Mouse (Mus musculus) layer of hippocampus, postnatal 10 days (tissue): ENCODE results near the gene Rimbp3. TPM values are rescaled to one million over a fixed set of nuclear protein-coding genes. Genes with fewer than 3 reads are reported as not detected.
"Not testable (repeated sequence)": the region's sequence is repeated elsewhere in the genome, so short reads cannot be mapped to it uniquely, and the experiment has no call there.

Experiments
- DNase-seq, 2 experiments: peaks; one replicate each; pipeline ENCODE4 v3.0.0; 2021; ENCODE audit warnings: low spot score in 2 of 2
- long read RNA-seq: library from polyadenylated mRNA; stranded (forward); transcript quantifications from one replicate; pipeline ENCODE4 v2.0.0, GENCODE M21; 2023
- total RNA-seq, 2 experiments: library from RNA; stranded (reverse); gene quantifications; 2 replicates each; pipeline ENCODE4 v1.2.3; 2021

Rimbp3 gene
- 1 to 10 TPM; 2.7 to 2.9 TPM for total RNA-seq
- long read RNA-seq, full-length matches to known transcripts, result 1 of 1 reads
- long read RNA-seq, partial matches to known transcripts, result 0 of 1 reads
- long read RNA-seq, other reads (novel, unspliced or antisense), result 0 of 1 reads

DNA sequence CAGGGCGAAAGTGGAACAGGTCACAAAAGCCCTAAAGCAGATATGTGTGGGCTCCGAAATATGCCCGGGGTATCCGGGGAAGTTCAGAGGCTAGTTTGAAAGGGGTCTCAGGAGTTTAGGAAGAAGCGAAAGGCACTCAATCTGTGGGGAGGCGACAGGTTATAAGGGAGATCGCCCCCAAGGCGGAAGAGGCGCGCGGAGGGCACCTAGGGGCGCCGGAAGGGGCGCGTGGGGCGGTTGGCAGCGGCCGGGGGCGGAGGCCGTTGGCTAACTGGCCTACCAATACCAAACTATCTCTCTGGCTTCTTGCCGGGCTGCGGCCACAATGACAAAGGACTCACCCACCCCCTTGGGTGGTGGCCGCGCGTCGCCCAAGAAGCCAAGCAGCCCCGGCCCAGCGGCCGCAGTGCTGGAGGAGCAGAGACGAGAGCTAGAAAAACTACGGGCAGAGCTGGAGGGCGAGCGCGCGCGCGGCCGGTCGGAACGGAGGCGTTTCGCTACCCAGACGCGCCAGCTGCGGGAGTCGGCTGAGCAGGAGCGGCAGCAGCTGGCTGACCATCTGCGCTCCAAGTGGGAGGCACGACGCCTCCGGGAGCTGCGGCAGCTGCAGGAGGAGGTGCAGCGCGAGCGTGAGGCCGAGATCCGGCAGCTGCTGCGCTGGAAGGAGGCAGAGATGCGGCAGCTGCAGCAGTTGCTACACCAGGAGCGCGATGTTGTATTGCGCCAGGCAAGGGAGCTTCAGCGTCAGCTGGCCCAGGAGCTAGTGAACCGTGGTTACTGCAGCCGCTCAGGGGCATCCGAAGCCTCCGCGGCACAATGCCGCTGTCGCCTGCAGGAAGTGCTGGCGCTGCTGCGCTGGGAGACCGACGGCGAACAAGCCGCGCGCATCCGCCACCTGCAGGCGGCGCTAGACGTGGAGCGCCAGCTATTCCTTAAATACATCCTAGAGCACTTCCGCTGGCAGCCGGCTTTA, at the start of gene Rimbp3:
Gene Rimbp3, plus strand, starts transcription at position 215 of the 973 bp plus-strand sequence.
- DNase-seq, result peak; percentile 89 to 92

DNA sequence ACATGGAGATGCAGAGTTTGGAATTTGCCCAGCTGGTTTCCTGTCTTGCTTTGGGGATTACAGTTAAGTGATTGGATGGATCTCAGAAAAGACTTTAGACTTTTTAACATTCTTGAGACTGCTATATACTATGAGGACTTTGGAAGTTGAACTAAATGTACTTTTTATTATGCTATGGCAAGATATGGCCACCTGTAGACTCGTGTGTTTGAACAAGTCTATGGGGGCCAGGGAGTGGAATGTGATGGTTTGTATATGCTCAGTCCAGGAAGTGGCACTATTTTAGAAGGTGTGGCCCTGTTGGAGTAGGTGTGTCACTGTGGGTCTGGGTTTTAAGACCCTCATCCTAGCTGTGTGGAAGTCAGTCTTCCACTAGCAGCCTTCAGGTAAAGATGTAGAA, 42.9 kb upstream of the Rimbp3 start:
- DNase-seq, result not testable (repeated sequence)

DNA sequence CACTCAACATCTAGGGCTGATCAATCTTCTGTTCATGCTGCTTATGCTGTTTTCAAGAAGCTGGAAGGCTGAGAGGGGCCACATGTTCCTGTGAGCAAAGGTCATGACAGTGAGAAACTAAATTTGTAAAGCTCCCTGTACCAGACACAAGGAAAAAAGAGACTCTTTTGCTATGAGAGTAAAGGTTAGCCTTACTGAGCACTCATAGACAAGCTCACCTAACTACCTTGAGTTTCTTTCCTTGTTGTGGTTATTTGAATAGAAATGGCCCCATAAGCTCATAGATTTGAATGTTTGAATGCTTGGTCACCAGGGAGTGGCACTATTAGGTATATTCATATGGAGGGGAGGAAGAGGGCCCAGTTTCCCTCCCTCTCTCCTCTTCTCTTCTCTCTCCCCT, 41.2 kb upstream of the Rimbp3 start:
- no peak for DNase-seq

DNA sequence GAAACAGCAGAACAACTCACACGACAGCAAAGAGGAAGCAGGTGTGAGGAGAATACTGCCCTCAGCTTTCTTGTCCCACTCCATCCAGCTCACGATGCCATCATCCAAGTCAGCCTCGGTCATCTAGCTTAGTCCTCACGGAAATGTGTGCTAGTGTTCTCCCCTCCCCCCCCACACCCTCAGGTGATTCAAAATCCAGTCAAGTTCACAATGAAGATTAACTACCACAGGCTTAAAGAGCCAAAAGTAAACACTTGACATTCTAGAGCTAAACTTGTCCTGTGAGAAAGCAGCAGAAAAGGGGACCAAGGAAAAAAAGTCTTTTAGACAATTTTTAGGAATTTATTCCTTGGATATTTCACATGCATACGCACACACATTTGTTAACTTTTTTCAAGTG, 40.4 kb upstream of the Rimbp3 start:
- DNase-seq, result no peak

DNA sequence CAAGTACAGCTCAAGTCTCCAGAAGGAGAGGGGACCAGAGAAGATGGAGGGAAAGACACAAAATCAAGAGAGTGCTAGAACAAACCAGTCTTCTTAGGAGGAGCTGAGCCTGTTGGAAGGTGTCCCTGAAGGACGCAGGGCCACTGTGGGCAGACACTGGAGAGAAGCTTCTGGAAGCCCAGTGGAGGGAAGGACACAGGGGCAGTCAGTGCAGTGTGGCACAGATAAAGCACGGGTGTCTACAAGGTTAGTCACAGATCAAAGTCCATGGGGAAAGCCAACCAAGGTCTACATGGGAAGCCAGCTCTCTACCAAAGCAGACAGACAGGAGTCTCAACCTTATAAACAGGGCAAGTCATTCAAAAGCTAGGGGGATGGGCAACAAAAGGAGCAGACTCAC, 32.6 kb upstream of the Rimbp3 start:
- DNase-seq, result no peak

DNA sequence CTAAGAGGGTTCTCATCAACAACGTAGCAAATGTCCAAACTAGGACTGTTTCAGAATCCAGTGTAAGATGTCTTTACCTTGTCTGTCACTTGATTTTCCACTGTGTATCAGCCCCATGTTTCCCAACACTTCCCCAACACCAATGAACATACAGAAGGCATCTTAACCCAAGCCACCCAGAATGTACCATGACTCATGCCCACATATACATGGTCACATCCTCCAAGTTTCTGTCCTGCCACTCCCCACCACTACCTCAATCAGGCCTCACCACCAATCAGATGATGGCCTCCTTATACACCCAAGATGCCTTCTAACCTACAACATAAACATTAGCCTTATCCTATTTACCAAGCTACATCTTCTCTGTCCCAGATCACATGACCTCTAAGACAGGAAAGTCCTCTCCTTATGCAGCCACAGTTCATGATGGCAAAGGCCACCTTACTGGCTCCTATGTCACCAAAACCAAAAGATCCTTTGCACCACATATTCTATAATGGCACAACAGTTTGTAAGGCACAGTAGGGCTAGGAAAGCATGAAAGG, 30.7 kb upstream of the Rimbp3 start:
- no peak for DNase-seq

DNA sequence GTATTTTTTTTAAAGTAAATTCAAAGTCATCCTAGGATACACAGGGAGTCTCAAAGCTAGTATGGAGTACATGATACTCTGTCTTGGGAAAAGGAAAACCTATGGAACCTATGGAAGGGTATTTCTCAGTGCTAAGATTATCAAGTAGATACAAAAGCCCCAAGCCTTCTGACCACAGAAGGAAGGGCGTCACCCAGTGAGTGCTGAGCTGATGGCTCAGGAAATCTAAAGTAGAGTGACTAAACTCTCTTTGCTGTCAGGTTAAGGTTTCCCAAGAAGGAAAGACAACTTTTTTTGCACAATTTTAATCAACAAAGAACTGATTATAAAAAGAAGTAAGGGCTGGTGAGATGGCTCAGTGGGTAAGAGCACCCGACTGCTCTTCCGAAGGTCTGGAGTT, 28.7 kb upstream of the Rimbp3 start:
- DNase-seq, result no peak

DNA sequence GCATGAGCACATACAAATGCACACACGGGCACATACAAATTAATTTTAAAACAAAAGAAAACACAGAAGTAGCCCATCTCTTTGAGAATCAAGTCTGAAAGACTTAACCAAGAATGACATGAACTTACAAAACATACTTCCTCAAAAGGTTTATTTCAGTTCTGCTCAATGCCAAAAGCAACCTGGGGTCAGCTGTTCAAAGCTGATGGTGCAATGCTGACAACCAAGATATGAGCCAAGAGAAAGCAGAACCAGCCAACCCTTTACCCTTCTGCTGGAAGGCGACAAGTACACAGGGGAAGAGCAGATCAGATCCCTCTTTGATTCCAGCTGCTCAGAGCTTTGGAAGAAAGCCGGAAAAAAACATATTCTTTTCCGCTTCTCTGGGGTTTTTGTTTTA, 27.0 kb upstream of the Rimbp3 start:
- DNase-seq, result no peak

DNA sequence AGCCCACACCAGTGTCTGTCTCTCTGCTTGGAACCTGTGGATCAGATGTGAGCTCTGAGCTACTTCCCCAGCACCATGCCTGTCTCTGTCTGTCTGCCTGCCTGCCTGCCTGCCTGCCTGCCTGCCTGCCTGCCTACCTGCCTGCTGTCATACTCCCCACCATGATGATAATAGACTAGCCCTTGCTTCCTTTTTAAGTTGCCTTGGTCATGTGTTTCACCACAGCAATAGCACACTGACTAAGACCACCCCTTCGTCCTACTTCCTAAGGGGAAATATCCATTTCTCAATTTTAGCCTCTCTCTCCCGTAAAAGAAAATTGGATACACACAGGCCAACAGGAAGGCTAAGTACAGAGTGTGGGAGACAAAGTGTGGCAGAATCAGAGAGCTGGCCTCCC, 26.3 kb upstream of the Rimbp3 start:
- no peak for DNase-seq

DNA sequence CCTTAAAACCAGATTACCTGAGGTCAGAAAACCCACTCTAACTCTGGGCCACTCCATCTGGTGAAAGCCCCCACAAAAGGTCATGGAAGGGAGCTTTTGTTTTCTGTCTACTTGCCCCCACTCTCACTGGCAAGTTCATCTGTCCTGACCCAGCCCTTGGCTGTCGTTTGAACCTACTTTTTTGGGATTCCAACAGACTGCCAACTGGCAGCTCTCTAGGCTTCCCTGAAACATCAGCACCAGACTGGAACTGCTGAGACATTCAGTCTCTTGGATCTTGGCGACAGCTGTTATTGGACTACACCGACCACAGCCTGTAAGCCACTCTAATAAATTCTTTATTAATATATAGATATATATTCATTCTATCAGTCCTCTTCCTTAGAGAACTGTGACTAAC, 25.4 kb upstream of the Rimbp3 start:
- no peak for DNase-seq

DNA sequence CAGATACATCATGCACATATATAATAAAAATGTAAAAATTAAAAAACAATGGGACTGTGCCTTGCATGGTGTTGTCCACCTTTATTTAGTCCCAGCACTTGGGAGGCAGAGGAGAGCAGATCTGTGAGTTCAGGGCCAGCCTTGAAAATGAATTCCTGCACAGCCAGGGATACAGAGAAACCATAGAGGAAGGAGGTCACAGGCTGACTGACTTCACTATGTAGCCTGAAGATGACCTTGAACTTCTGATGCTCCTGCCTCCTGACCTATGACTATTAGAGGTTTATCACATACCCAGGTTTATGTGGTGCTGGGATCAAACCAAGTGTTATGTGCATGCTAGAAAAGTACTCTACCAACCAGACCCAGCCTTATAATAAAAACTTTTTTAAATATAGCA, 22.9 kb upstream of the Rimbp3 start:
- no peak for DNase-seq

DNA sequence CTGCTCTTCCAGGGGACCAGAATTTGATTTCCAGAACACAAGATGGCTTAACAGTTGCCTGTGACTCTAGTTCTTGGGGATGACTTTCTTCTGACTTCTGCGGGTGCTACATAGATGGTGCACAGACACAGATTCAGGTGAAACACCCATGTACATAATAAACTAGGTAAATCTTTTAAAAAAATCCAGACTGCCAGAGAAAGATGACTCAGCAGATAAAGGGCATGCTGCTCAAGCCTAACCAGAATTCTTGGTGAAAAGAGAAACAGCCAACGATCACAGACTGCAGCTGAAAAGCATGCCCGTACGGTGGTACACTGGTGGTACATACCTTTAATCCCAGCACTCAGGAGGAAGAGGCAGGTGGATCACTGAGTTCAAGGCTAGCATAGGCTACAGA, 14.6 kb upstream of the Rimbp3 start:
- no peak for DNase-seq

DNA sequence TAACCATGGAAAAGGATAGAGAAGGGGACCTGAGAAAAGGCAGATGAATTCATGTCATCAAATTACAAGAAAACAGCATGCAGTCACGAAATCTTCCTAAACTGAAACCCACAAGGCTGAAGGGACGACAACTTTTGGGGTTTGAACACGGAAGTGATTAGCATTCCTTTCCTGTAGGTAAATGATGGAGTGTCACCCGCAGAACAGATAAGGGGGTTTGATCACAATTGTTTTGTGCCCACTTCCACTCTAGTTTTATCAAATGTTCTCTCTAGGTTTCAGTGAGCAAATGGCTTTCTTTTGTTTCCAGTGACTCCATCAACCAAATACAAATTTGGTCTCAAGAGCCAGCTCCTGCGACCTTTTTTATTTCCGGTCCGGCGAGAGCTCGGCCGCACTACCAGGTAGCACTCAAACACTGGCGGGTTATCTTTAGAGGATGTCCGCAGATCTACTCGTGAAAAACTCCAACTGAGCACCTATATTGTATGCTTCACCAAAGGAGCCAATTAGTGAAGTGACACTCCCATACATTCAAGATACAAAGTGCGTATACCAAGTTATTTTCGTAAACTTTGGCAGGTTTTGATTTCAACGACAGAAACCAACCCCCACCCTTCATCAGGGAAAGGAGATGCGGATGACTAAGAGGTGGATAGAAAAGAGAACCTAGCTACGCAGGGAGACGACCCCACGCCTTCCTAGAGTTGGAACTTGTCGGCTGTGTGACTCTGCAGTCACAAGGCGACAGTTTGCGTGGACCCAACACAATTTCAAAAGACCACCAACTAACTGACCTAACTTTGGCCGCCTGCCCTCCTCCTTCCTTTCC, 8.1 kb upstream of the Rimbp3 start:
- no peak for DNase-seq

DNA sequence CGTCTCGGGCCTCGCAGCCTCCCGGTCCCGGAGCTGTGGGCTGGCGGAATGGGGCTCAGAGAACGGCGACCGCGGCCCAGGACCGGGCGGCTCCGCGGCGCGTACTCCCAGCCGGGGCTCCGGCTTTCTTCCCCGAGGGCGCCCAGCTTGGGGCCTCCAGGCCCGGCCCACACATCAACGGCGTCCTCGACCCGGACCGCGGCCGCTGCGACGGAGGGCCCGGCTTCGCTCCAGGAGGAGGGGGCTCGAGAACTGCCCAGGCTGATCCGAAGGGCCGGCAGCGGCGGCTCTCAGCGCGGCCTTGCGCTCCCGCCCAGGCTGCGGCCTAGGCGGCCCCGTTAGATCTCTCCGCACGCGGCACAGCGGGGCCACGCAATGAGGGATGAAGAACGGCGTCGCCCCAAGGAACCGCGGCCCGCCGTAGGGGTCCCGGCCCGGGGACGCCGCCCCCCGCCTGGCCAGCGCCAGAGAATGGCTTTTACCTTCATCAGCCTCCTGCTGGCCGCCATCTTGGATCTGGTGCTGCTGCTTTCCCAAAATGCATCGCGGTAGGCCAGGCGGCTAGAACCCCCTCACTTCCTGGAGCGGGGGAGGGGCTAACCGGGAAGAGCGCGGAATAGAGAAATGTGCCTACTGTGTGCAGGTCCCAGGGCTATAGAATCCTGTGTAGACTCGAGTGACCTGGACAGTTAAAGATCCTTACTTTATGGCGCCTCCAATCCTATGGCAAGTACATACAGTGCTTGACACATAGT, 7.3 kb upstream of the Rimbp3 start:
- DNase-seq, result peak; percentile 81 to 88

DNA sequence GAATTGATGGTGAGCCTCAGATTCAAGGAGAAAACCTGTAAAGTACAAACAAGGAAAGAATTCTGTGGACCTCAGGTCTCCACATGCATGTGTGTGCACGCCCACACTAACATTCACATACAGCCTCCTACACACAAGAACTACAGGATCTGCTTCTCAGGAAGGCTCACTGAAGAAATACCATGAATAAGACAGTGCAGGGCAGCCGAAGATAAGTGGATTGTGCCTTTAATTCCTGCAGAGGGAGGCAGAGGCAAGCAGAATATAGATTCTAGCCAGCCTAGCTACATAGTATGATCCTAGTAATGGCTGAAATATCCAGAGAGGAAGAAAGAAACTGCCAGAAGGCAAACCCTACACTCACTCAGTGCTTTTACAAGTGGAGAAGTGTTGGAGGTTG, 6.4 kb upstream of the Rimbp3 start:
- DNase-seq, result no peak

DNA sequence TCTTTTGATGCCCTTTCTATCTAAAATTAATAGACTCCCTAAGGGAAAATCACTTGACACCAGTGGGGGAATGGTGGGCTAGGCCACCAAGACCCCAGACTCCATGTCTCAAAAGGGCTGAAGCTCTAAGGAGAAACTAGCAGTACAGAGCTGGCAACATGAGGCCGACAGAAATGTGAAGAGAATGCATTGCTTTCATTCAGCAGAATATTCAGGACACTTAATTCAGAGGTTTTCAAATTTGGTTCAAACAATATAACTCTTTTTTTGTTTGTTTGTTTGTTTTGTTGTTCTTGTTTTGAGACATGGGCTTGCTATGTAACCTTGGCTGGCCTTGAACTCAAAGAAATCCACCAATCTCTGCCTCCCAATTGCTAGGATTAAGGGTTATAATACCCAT, 5.9 kb upstream of the Rimbp3 start, which contains the start of gene Ube2l3:
Gene Ube2l3, minus strand, starts transcription at position 101 of the 400 bp plus-strand sequence.
- DNase-seq, result no peak

DNA sequence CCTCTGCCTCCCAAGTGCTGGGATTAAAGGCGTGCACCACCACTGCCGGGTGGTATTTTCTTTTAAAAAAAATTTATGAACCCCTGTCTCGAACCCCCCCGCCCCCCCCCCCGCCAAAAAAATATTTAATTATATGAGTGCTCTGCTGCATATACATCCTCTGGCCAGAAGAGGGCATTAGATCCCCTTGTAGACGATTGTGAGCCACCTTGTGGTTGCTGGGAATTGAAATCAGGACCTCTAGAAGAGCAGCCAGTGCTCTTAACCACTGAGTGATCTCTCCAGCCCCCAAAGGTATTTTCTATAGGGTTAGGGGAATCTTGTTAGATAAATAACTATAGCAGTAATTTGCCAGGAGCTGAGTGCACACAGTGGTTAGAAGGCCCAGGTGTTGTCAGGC, 3.4 kb upstream of the Rimbp3 start:
- DNase-seq, result no peak

DNA sequence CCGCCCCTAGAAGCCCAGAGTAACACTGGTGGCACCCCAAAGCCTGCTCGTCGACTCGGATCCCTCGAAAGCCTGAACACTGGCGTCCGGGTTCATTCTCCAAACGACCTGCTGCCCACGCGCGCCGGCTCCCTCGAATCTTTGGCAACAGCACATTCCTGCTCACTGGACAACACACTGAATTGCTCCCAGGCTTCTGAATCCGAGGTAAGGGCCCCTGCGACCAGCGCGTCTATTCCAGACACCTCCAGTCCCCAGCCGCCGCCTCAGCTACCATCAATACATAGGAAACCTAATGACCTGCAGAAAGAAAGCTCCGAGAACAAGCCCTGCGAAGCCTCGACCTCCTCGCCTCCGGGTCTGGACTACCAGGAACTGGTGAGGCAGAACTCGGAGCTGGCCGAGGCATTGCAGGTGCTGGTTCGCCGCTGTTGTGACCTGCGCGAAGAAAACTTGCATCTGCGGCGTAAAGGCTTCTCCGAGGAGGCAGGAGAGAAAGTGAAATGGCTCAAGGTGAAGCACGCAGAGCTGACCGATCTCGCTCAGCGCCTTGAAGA, 1.1 kb downstream of the Rimbp3 start:
- DNase-seq, result no peak

DNA sequence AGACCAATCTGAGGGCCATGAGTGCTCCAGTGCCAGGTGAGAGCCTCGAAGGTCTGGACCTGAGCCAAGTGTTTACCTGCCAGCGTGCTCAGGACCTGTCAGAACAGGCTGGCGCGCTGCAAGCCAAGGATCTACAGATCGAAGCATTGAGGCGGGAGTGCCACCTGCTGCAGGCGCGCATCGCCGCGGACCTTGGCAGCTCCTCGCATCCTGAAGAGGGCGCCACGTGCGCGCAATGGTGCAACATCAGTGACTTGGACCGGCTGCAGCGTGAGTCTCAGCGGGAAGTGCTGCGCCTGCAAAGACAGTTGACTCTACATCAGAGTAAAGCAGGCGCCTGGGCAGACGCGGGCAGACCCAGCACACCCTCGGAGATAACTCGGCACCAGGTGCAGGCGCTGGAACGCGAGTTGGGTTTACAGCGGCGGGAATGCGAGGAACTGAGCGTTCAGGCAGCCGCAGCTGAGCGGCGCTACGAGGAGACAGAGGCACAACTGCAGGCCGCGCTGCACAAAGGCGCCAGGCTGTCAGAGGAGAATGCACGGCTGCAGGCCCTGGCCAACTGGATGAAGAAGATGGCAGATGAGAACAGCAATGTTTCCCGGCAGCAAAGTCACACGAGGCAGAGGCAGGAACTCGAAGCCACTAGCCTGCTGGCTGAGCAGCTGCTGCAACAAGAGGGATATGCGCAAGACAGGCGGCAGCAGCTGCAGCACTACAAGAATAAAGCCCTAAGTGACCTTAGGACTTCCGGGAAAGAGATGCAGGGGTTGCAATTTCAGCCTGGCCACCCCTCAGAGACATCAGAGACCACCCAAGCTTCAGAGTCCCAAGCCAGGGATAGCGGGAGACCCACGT, 1.8 kb downstream of the Rimbp3 start:
- DNase-seq, result peak; percentile 90 to 92
